Mouse (Mus musculus) MN1 (cell line): ENCODE measurements around the gene Fgd5.
A peak's percentile ranks its signal among the peaks of the same experiment; 100 is the strongest.
"Not testable (repeated sequence)": the region's sequence is repeated elsewhere in the genome, so short reads cannot be mapped to it uniquely, and the experiment has no call there.

Experiments used
- DNase-seq: peaks from one replicate; pipeline ENCODE4 v3.0.0-alpha.2; 2016; ENCODE audit warnings: low spot score

The Fgd5 gene

GRCm38 (mm10) chr6:91978371-91979300, at the start of gene Fgd5:
Gene Fgd5 (plus strand): TSS chr6:91978878.
- no peak for DNase-seq

GRCm38 (mm10) chr6:91931231-91931630, 47.4 kb upstream of the Fgd5 start:
- DNase-seq = no peak

GRCm38 (mm10) chr6:91938491-91938890, 40.2 kb upstream of the Fgd5 start:
- no peak for DNase-seq

GRCm38 (mm10) chr6:91948426-91948825, 30.3 kb upstream of the Fgd5 start:
- peak; percentile 13 for DNase-seq

- DNase-seq = not testable (repeated sequence)
These were observed 20.7 kb upstream of the Fgd5 start for GRCm38 (mm10) chr6:91958015-91958414.

GRCm38 (mm10) chr6:91960028-91960811, 18.5 kb upstream of the Fgd5 start:
- DNase-seq = no peak

- peak; percentile 9 for DNase-seq
These were observed 15.2 kb upstream of the Fgd5 start for GRCm38 (mm10) chr6:91963429-91963828.

GRCm38 (mm10) chr6:91965060-91965459, 13.6 kb upstream of the Fgd5 start:
- DNase-seq = no peak

GRCm38 (mm10) chr6:91966006-91966405, 12.7 kb upstream of the Fgd5 start:
- DNase-seq = no peak

GRCm38 (mm10) chr6:91972201-91972646, 6.5 kb upstream of the Fgd5 start:
- DNase-seq = no peak

- no peak for DNase-seq
These were observed 4.7 kb upstream of the Fgd5 start for GRCm38 (mm10) chr6:91973972-91974371.

- no peak for DNase-seq
These were observed 771 bp downstream of the Fgd5 start for GRCm38 (mm10) chr6:91979301-91979996.

GRCm38 (mm10) chr6:91980011-91980410, 1.3 kb downstream of the Fgd5 start:
- DNase-seq = no peak

GRCm38 (mm10) chr6:91990101-91990500, 11.4 kb downstream of the Fgd5 start:
- no peak for DNase-seq

GRCm38 (mm10) chr6:91992823-91993222, 14.1 kb downstream of the Fgd5 start:
- DNase-seq = no peak

- no peak for DNase-seq
These were observed 15.3 kb downstream of the Fgd5 start for GRCm38 (mm10) chr6:91993795-91994505.

- no peak for DNase-seq
These were observed 17.4 kb downstream of the Fgd5 start for GRCm38 (mm10) chr6:91996072-91996471.

- no peak for DNase-seq
These were observed 24.0 kb downstream of the Fgd5 start for GRCm38 (mm10) chr6:92002558-92003285.

- DNase-seq = no peak
These were observed 25.0 kb downstream of the Fgd5 start for GRCm38 (mm10) chr6:92003646-92004045.

- DNase-seq = no peak
These were observed 25.6 kb downstream of the Fgd5 start for GRCm38 (mm10) chr6:92004137-92004805.
